Mouse (Mus musculus) urinary bladder, postnatal 36 days (tissue): Measurements from ENCODE around the gene Car5b.

Experiments used
- DNase-seq, 2 experiments: peaks; one replicate each; pipeline ENCODE4 v3.0.0; 2022; ENCODE audit warnings: low spot score in 2 of 2, mixed read lengths in 1 of 2

The Car5b gene

GRCm38 (mm10) chrX:164027607-164028289, at the start of gene Car5b:
Car5b (minus strand) TSS chrX:164027997.
- peak; percentile 74 to 92 for DNase-seq

GRCm38 (mm10) chrX:164076040-164076775, 48.4 kb upstream of the Car5b start, which contains the start of gene Siah1b:
Siah1b (minus strand) TSS chrX:164076493.
- DNase-seq: peak; percentile 83 to 90

GRCm38 (mm10) chrX:164068968-164069367, 41.2 kb upstream of the Car5b start:
- no peak for DNase-seq

- DNase-seq: peak; percentile 24 to 45
Observed at GRCm38 (mm10) chrX:164066185-164066584, 38.4 kb upstream of the Car5b start.

- DNase-seq: no peak
Observed at GRCm38 (mm10) chrX:164059070-164059469, 31.3 kb upstream of the Car5b start.

- no peak for DNase-seq
Observed at GRCm38 (mm10) chrX:164058523-164058922, 30.7 kb upstream of the Car5b start.

- no peak for DNase-seq
Observed at GRCm38 (mm10) chrX:164055726-164056125, 27.9 kb upstream of the Car5b start.

GRCm38 (mm10) chrX:164046736-164047135, 18.9 kb upstream of the Car5b start:
- DNase-seq: no peak

- no peak for DNase-seq
Observed at GRCm38 (mm10) chrX:164042069-164042468, 14.3 kb upstream of the Car5b start.

- no peak for DNase-seq
Observed at GRCm38 (mm10) chrX:164038882-164039281, 11.1 kb upstream of the Car5b start.

GRCm38 (mm10) chrX:164035931-164036330, 8.1 kb upstream of the Car5b start:
- DNase-seq: no peak

- DNase-seq: no peak
Observed at GRCm38 (mm10) chrX:164035401-164035800, 7.6 kb upstream of the Car5b start.

GRCm38 (mm10) chrX:164032526-164032925, 4.7 kb upstream of the Car5b start:
- DNase-seq: no peak

GRCm38 (mm10) chrX:164015636-164016035, 12.2 kb downstream of the Car5b start:
- no peak for DNase-seq

- no peak for DNase-seq
Observed at GRCm38 (mm10) chrX:164014956-164015355, 12.8 kb downstream of the Car5b start.

- DNase-seq: no peak
Observed at GRCm38 (mm10) chrX:164013318-164013717, 14.5 kb downstream of the Car5b start.

GRCm38 (mm10) chrX:164004809-164005208, 23.0 kb downstream of the Car5b start:
- DNase-seq: no peak

- DNase-seq: no peak
Observed at GRCm38 (mm10) chrX:163999848-164000247, 27.9 kb downstream of the Car5b start.

GRCm38 (mm10) chrX:163996754-163997153, 31.0 kb downstream of the Car5b start:
- no peak for DNase-seq

GRCm38 (mm10) chrX:163987718-163988374, 40.0 kb downstream of the Car5b start:
- DNase-seq: no peak

GRCm38 (mm10) chrX:163982129-163982528, 45.7 kb downstream of the Car5b start:
- no peak for DNase-seq

- DNase-seq: no peak
Observed at GRCm38 (mm10) chrX:163981500-163981899, 46.3 kb downstream of the Car5b start.

GRCm38 (mm10) chrX:163981092-163981491, 46.7 kb downstream of the Car5b start:
- no peak for DNase-seq
